Mouse (Mus musculus) Patski (cell line): ENCODE results near the gene Prkd2. TPM values are rescaled to one million over a fixed set of nuclear protein-coding genes. Genes with fewer than 3 reads are reported as not detected.
A peak's percentile ranks its signal among the peaks of the same experiment; 100 is the strongest.

Experiments
- ATAC-seq: fragments of 100-300 bp; one replicate; pipeline ENCODE4 v1.8.0; 2021
- CTCF ChIA-PET: fragments of 350-600 bp; sonication (Branson Sonifier 250); formaldehyde crosslinking; loops from one replicate; lab custom pipeline; 2022; ENCODE audit warnings: inconsistent platforms; lab: Charles Lee
- POLR2A ChIA-PET: fragments of 350-600 bp; sonication (Branson Sonifier 250); formaldehyde crosslinking; loops from one replicate; lab custom pipeline; 2022; ENCODE audit warnings: antibody characterized with exemption, inconsistent platforms; lab: Charles Lee
- DNase-seq: peaks from one replicate; pipeline ENCODE4 v3.0.0-alpha.2; 2011; ENCODE audit warnings: low read depth, low spot score
- H3K27me3 ChIP-seq: fragments of 371-371 bp; one replicate; pipeline ENCODE4 v1.5.1; 2021
- CTCF ChIP-seq: fragments of 100-300 bp; IDR thresholded peaks from one replicate; pipeline ENCODE4 v1.5.1; 2021
- in situ Hi-C: fragments of 300-500 bp; cut with MboI; formaldehyde crosslinking; loops from 3 replicates; pipeline ENCODE4 v1.11.1; 2018; ENCODE audit warnings: low pct_unique_long_range_greater_than_20kb, mixed read lengths
- polyA plus RNA-seq: library from polyadenylated mRNA; unstranded; gene quantifications from one replicate; pipeline ENCODE4 v1.2.3, GENCODE M21; 2021

Gene Prkd2
- polyA plus RNA-seq, 1 experiment from 2014 or later: 15.3 TPM

DNA sequence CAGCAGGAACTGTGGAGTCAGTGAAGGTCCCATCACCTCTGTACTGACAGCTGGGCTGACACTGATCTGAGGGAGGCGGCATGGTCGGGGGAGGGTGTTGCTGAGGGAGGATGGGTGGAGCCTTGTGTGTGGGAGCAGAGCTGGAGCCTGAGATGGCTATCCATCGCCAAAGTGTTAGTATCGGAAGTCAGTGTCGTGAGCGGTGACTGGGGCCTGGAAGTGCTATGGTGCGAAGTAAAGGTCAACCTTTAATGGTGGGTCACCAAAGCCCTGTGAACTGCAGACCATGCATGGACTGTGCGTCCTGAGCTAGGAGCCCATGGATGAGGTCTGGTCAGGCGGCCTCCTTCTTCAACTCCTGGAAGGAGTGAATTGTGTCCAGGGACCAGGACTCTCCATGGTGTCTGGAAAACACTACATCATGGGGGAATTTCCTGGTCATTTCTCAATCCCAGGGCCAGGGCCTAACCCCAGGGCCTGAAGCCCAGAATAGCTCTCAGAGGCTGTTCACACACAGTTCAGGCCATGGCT is 62.9 kb downstream of the Prkd2 start:
- no peak for TF ChIP-seq CTCF
- DNase-seq: no peak
- POLR2A ChIA-PET: interaction anchor here (0.6 to 0.7 kb wide), 2 partner anchors 17 to 19 kb away, joined by 3 read pairs; no protein-coding TSS in a partner anchor
- H3K27me3 ChIP-seq: peaks cover 3% of the 10 kb centered on the region
- CTCF ChIA-PET: no interaction called here
- no peak for ATAC-seq
- in situ Hi-C loops: no loop called here

DNA sequence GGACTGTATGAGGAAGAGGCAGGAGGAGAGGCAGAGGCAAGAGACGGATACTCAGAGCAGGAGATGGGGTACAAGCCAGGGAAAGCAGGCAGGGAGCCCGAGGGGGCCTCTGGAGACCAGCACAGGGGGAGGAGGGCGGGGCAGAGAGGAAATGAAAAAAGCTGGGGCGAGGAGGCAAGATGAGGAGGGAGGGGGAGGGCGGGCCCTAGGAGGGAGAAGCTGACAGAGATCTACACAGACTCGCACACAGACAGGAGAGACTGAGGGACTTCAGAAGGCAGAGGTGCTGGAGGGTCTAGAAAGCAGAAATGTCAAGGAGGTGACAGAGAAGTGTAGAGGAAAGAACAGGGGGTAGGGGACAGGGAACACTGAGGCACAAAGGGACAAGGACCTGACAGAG is 63.6 kb downstream of the Prkd2 start, which contains the start of gene Ptgir:
Ptgir (plus strand) TSS at position 210 of the 400 bp plus-strand sequence.
- ChIA-PET CTCF (no interaction called here), POLR2A (interaction anchor here (0.7 kb wide), 1 partner anchor 16 kb away, joined by 3 read pairs; no protein-coding TSS in a partner anchor)
- DNase-seq (no peak), ATAC-seq (no peak)
- no peaks in the 10 kb centered on the region for H3K27me3 ChIP-seq
- in situ Hi-C loops: no loop called here
- no peak for TF ChIP-seq CTCF

DNA sequence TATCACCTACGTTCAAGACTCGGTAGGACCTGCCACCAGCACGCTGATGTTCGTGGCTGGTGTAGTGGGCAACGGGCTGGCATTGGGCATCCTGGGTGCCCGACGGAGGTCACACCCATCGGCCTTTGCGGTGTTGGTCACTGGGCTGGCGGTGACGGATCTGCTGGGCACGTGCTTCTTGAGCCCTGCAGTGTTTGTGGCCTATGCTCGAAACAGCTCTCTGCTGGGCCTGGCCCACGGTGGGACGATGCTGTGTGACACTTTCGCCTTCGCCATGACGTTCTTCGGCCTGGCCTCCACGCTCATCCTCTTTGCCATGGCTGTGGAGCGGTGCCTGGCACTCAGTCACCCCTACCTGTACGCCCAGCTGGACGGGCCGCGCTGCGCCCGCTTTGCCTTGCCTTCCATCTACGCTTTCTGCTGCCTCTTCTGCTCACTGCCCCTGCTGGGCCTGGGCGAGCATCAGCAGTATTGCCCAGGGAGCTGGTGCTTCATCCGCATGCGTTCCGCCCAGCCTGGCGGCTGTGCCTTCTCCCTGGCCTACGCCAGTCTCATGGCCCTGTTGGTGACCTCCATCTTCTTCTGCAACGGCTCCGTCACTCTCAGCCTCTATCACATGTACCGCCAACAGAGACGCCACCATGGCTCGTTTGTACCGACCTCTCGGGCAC is 64.3 kb downstream of the Prkd2 start:
- in situ Hi-C loops: no loop called here
- TF ChIP-seq CTCF: no peak
- DNase-seq (no peak), ATAC-seq (no peak)
- ChIA-PET CTCF (no interaction called here), POLR2A (no interaction called here)
- H3K27me3 ChIP-seq: no peaks in the 10 kb centered on the region

DNA sequence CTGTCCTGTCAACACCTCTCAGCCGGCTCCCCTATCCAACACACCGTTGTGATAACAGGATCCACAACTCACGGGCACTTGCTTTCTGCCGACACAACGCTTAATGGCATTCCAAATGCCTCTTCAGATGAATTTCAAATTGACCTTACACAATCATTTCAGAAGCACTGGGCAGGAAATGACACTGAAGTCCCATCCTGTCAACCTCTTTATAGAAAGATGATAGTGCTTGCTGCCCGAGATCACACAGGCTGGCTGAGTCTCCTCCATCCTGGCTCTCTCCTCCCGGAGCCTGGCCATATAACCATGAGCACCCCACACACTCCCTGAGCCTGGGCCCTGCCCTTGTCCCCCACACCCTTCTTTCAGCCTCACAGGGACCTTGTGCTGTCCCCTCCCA is 65.1 kb downstream of the Prkd2 start:
- DNase-seq (no peak), ATAC-seq (no peak)
- ChIA-PET CTCF (no interaction called here), POLR2A (no interaction called here)
- no peak for TF ChIP-seq CTCF
- no peaks in the 10 kb centered on the region for H3K27me3 ChIP-seq
- in situ Hi-C loops: no loop called here

DNA sequence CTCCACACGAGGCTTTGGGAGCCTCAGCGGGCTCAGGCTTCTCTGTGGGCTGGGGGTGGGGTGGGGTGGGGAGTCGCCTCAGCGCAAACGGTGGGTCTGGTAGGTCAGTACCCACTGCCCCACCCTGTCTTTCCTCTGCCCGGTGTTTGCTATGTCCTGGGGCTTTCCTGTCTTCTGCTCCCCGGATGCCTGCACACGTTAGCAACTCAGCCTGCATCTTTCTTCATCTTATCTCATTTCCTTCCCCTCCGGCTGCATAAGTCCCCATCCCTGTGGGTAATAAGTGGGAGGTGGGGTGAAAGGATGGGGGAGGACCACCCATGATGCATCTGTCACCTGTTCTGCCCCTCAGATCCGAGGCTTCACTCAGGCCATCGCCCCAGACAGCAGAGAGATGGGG is 65.7 kb downstream of the Prkd2 start:
- in situ Hi-C loops: no loop called here

DNA sequence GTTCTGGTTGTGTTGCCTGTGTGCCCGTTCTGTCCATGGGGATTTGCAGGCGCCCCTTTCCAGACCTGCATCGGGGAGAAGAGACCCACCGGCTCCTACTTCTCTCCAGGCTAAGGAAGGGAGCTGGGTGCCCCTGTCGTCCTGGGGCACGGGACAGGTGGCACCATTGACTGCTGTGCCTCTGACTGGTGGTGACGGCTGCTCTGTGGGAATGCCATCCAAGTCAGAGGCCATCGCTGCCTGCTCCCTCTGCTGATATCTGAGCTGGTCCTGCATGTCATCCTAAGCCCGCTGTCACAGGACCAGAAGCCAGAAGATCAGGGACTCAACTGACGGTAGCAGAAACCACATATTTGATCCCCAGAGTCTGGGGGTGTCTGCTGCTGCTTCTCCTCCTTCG is 66.2 kb downstream of the Prkd2 start:
- CTCF ChIA-PET: no interaction called here
- POLR2A ChIA-PET: no interaction called here
- no peak for ATAC-seq

More for the DNA sequence above, 65.7 kb downstream of the Prkd2 start:
- POLR2A ChIA-PET: no interaction called here
- no peak for TF ChIP-seq CTCF
- DNase-seq: no peak
- no peaks in the 10 kb centered on the region for H3K27me3 ChIP-seq
- CTCF ChIA-PET: no interaction called here
- no peak for ATAC-seq

DNA sequence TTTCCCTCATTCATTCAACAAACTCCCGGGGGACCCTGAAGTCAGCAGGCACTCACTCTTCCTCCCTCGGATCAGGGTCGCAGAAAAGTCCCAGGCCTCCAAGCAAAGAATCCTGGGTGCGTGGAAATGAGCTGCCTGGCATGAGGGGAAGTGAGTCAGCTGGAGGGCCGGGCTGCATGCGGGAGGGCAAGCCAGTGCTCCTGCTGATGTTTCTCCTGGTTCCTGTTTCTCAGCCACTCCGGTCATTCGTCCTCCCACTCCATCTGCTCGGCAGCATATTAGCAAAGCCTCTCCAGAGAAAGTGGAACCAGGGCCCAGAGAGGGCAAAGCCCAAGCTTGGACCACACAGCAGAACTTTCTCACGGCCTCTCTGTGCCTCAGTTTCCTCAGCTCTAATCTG is 67.2 kb downstream of the Prkd2 start:
- DNase-seq (no peak), ATAC-seq (no peak)
- in situ Hi-C loops: no loop called here
- ChIA-PET POLR2A (no interaction called here), CTCF (interaction anchor here (1.8 kb wide), 1 partner anchor 36 kb away, joined by 5 read pairs; no protein-coding TSS in a partner anchor)
- no peak for TF ChIP-seq CTCF
- no peaks in the 10 kb centered on the region for H3K27me3 ChIP-seq

More for the DNA sequence above, 66.2 kb downstream of the Prkd2 start:
- DNase-seq: no peak
- H3K27me3 ChIP-seq: no peaks in the 10 kb centered on the region
- in situ Hi-C loops: no loop called here
- no peak for TF ChIP-seq CTCF

DNA sequence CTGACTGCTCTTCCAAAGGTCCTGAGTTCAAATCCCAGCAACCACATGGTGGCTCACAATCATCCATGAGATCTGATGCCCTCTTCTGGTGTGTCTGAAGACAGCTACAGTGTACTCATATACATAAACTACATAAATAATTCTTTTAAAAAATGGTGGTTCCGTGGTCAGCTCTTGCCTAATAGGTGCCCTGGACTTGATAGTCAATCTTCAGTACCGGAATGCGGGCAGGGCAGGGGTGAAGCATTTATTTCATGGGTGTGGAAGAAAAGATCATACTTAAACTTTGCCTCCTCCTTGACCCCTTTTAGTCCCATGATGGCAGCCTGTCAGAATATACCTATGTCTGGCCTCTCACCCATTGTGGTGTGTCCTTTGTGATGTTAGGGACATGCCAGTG is 69.2 kb downstream of the Prkd2 start:
- TF ChIP-seq CTCF: no peak
- in situ Hi-C loops: no loop called here
- DNase-seq: no peak
- CTCF ChIA-PET: interaction anchor here (1.1 to 1.8 kb wide), 2 partner anchors 21 to 38 kb away, joined by 3 to 5 read pairs; no protein-coding TSS in a partner anchor
- ATAC-seq: no peak
- POLR2A ChIA-PET: no interaction called here
- no peaks in the 10 kb centered on the region for H3K27me3 ChIP-seq

DNA sequence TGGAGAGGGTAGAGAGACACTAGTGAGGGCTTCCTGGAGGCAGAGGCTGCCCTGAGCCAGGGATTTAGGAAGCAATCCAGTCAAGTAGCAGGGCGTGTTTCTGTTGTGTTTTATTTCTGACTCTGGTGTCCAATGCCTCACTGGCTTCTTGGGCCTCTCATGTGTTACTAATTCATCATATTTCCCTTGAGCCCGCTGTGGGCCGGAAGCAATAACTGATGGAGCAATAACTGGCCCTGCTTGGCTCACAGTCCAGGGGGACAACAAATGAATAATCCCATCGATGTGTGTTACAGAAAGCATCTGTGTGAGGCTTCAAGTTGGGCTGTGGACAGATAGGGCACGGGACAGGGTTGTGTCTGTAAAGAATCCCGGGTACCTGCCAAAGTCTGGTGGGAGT is 69.7 kb downstream of the Prkd2 start:
- POLR2A ChIA-PET: no interaction called here
- TF ChIP-seq CTCF: no peak
- H3K27me3 ChIP-seq: no peaks in the 10 kb centered on the region
- CTCF ChIA-PET: interaction anchor here (1.8 to 2.0 kb wide), 3 partner anchors 17 to 38 kb away, joined by 7 to 13 read pairs (median 10); partner anchors contain the start of genes Dact3 and Gng8
- no peak for ATAC-seq
- no peak for DNase-seq
- in situ Hi-C loops: no loop called here

DNA sequence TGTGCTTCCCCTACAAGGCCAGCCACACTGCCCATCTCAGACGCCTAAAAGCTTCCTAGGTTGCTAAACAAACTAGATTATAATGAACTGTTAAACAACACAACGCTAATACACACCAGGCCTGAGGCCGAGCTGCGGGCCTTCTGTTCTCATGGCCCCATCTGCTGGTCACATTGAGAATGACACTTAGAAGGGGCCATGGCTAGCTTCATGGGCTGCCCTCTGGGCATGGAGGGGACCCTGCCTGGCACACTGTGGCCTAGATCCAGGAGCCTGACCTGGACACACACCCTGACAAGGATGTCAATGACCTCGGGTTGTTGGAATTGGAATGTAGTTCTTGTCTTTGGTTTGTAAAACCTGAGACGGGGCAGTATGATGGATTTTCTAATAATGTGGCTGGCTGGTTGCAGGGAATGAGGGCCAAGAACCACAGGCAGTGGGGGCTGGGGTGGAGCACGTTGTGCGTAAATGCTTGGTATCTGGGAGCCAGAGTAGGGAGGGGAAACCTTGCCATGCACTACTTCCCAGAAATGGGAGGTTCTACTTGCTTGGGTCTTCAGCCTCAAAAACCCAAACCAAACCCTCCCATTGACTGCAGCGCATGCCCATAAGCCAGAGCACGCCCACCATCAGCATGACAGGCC is 71.2 kb downstream of the Prkd2 start:
- ChIA-PET CTCF (interaction anchor here (0.7 to 2.0 kb wide), 8 partner anchors 9 to 46 kb away, joined by 3 to 13 read pairs (median 6); partner anchors contain the start of genes Dact3 and Gng8), POLR2A (interaction anchor here (1.2 kb wide), 1 partner anchor 19 kb away, joined by 3 read pairs; no protein-coding TSS in a partner anchor)
- no peaks in the 10 kb centered on the region for H3K27me3 ChIP-seq
- in situ Hi-C loops: no loop called here
- ATAC-seq (peak; percentile 68), DNase-seq (no peak)
- TF ChIP-seq CTCF: no peak
